Mouse (Mus musculus) CD4-positive naive resting alpha-beta T cell, adult 76 days (primary cell): Measurements from ENCODE around the gene Hjurp. TPM values are rescaled to one million over a fixed set of nuclear protein-coding genes. Genes with fewer than 3 reads are reported as not detected.

Experiments
- total RNA-seq: library from RNA; stranded (reverse); gene quantifications from one replicate; pipeline ENCODE4 v1.2.4, GENCODE M21; 2023

Hjurp gene
- total RNA-seq, result 162 TPM

DNA sequence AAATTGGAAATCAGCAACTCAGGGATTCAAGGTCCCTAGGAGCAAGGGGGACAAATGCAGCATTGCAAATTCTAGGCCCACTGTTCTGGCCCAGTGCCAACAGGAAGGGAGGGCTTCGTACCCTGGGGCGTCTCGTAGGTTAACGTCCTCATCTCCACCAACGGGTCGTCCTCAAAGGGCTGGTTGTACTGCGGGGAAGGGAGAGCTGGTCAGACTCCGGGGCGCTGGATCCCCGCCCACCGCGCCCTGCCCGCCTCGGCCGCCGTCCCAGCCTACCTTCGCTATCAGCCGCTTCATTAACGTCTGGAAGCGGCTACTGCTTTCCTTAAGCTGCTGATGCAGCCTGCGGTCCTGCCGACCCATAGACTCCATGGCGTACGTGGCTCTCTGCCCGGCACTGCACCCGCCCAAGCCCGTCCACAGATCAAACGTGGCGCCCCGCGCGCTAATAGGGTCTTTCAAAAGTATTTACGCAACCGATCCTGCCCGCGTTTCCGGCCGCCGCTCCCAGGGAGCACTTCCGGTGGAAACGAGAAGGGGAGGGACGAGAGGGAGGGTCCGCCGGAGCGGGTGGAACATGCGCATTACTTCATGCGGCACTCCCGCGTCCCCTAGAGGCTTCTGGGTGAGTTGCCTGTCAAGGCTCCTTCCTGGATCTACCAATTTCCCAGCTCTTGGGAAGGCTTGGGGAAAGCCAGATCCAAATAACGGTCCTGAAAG is at the start of gene Hjurp, which contains the start of gene Trpm8:
TSS of gene Hjurp (minus strand) at position 536 of the 720 bp plus-strand sequence.
TSS of gene Trpm8 (plus strand) at position 564 of the 720 bp plus-strand sequence.

DNA sequence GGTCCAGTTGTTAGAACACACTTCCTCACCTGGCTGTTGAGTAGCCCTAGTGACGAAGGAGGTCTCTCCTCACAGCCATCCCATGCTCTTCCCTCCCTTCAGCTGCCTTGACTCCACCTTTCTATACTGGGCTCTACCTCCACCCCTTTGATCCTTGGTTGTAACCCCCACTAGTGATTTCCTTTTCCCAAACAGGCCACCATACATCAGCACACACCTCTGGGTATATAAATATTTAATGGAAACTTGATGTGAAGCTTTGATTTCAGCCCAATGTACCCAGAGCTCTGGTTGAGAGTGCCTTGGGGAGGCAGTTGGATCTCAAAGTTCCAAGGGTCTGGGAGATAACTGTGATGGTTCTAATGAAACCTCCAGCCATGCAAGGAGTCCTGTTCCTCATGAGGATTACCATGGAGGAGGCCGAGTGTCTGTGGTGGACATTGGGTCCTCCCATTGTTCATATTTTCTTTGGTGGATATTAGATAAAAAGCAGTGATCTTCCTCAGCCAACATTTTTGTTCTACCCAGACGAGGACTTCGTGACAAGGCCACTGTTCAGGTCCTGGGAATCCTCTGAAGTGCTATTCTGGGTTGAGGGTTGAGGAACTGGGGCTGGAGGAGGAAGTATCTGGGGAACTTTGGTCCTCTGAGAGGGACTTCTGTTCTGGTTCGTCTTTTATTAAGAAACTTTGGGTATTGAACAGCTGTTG is 50.6 kb downstream of the Hjurp start, which contains the start of gene Mroh2a:
TSS of gene Mroh2a (plus strand) at position 317 of the 710 bp plus-strand sequence.

Other genes starting within 250 kb of the Hjurp start
- gene Ugt1a10, start 222.2 kb downstream of the Hjurp start, total RNA-seq, result not detected
- gene Ugt1a9, start 206.8 kb downstream of the Hjurp start, total RNA-seq, result not detected
- gene Ugt1a8, start 189.8 kb downstream of the Hjurp start, total RNA-seq, result not detected
- 0.35 TPM for gene Ugt1a7c, start 182.6 kb downstream of the Hjurp start, total RNA-seq
- not detected for gene Ugt1a6b, start 174.4 kb downstream of the Hjurp start, total RNA-seq
- gene Ugt1a6a, start 142.8 kb downstream of the Hjurp start, total RNA-seq, result not detected
- gene Ugt1a5, start 111.6 kb downstream of the Hjurp start, total RNA-seq, result not detected
- not detected for gene Ugt1a2, start 77.0 kb downstream of the Hjurp start, total RNA-seq
- gene Dnajb3, start 71.9 kb downstream of the Hjurp start, total RNA-seq, result not detected
- not detected for gene Ugt1a1, start 65.7 kb downstream of the Hjurp start, total RNA-seq
- gene Mroh2a, start 50.6 kb downstream of the Hjurp start, total RNA-seq, result 0.64 TPM
- not detected for gene Trpm8, start within 50 bp of the Hjurp start, total RNA-seq
- not detected for gene Spp2, start 129.3 kb upstream of the Hjurp start, total RNA-seq
- not detected for gene Glrp1, start 232.4 kb upstream of the Hjurp start, total RNA-seq